Mouse (Mus musculus) heart, postnatal 0 days (tissue): ENCODE results near the gene Fam180a. TPM values are rescaled to one million over a fixed set of nuclear protein-coding genes. Genes with fewer than 3 reads are reported as not detected.

Experiments
- ATAC-seq: fragments of 200-750 bp; cut with Nextera tagmentation; 2 replicates; pipeline ENCODE4 v1.8.0; 2017; ENCODE audit warnings: low read depth, moderate number of reproducible peaks, moderate library complexity; ENCODE audit not compliant: insufficient read depth
- DNase-seq: peaks from one replicate; pipeline ENCODE4 v3.0.0-alpha.2; 2016; ENCODE audit warnings: low spot score
- H3K27ac ChIP-seq: fragments of 300-500 bp; sonication (generic); 2 replicates; pipeline ENCODE4 v1.5.1; 2014; ENCODE audit warnings: low read depth, mild to moderate bottlenecking
- H3K27me3 ChIP-seq: fragments of 300-500 bp; sonication (generic); 2 replicates; pipeline ENCODE4 v1.6.1; 2014; ENCODE audit warnings: low read length, mixed read lengths; ENCODE audit not compliant: control insufficient read depth, insufficient read depth
- H3K36me3 ChIP-seq: fragments of 300-500 bp; sonication (generic); replicated peaks from 2 replicates; pipeline ENCODE4 v1.6.1; 2014; ENCODE audit warnings: low read length, mixed read lengths; ENCODE audit not compliant: control insufficient read depth, insufficient read depth
- H3K4me1 ChIP-seq: fragments of 300-500 bp; sonication (generic); 2 replicates; pipeline ENCODE4 v1.6.1; 2014; ENCODE audit warnings: antibody characterized with exemption; ENCODE audit not compliant: control insufficient read depth, insufficient read depth
- H3K4me2 ChIP-seq: fragments of 300-500 bp; sonication (generic); 2 replicates; pipeline ENCODE4 v1.6.1; 2014; ENCODE audit warnings: low read depth, mild to moderate bottlenecking, low read length, moderate library complexity
- H3K4me3 ChIP-seq: fragments of 300-500 bp; sonication (generic); 2 replicates; pipeline ENCODE4 v1.5.1; 2014; ENCODE audit warnings: low read depth, low read length
- H3K9ac ChIP-seq: fragments of 300-500 bp; sonication (generic); replicated peaks from 2 replicates; pipeline ENCODE4 v1.6.1; 2014; ENCODE audit warnings: low read depth, low read length, mixed read lengths
- H3K9me3 ChIP-seq: fragments of 300-500 bp; sonication (generic); replicated peaks from 2 replicates; pipeline ENCODE4 v1.6.1; 2016; ENCODE audit warnings: low read length; ENCODE audit not compliant: control insufficient read depth
- CTCF ChIP-seq: IDR thresholded peaks from 2 replicates; pipeline ENCODE4 v1.5.1; 2016; ENCODE audit warnings: antibody characterized with exemption, control low read depth, low read depth
- EP300 ChIP-seq: IDR thresholded peaks from 2 replicates; pipeline ENCODE4 v1.6.1; 2016; ENCODE audit warnings: antibody characterized with exemption, low read depth
- WGBS: fragments of 180-500 bp; shearing (Covaris S2); extraction: QIAGEN DNeasy Blood & Tissue Kit; methylation state at CpG from one replicate; pipeline ENCODE4 v1.1.7; 2014; 5-methylcytosine and 5-hydroxymethylcytosine counted together
- polyA plus RNA-seq: library from polyadenylated mRNA; unstranded; fragments of >200 nt; fragmentation: Nextera tagmentation; extraction: Ambion mirVana; gene quantifications from 2 replicates; pipeline ENCODE4 v1.2.1, GENCODE M21; 2015
- total RNA-seq: library from RNA; depleted of rRNA; stranded (reverse); fragments of >200 nt; gene quantifications from 2 replicates; pipeline ENCODE4 v1.2.3, GENCODE M21; 2014; ENCODE audit warnings: low replicate concordance; rRNA removed

The Fam180a gene
- total and polyA plus RNA-seq, 2 experiments from 2014 or later, result 0.48 TPM; not detected in 1

DNA sequence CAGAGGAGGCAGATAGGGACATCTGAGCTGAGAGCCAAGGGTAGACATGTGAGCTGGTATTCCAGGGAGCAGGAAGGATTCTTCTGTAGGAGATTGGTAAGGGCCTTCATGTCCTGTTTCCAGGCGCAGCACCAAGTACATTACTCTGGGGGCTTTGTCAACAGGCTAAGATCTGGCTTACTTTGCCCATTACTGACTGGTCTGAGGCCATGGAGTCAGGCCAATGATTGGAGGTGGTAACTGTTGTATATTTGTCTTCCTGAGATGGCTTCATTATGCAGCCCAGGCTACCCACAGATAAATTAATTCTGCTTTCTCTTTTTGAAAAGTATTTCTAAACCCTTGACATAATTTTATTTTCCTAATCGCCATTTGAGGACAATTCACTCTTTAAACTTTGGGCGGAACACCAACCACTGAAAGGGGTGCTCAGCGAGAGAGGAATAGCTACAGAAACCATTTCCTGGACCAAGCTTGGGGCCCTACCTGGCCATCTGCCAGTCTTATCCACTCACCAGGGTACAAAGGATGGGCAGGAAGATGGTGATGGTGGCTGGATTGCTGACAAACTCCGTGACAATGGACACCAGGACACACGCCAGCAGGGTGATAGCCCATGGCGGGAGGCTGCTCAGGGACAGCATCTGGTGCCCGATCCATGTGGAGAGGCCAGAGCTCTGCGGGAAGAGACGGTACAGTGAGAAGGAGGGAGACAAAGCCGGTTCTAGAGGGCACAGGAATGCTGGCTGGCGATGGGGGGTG, 54.7 kb downstream of the Fam180a start:
- Histone ChIP-seq H3K9ac (no peak overlapping the region), H3K4me1 (no peaks in the 10 kb centered on the region), H3K4me3 (no peak overlapping the region), H3K27me3 (no peaks in the 10 kb centered on the region), H3K9me3 (no peaks in the 10 kb centered on the region), H3K4me2 (no peak overlapping the region), H3K27ac (no peak overlapping the region), H3K36me3 (no peaks in the 10 kb centered on the region)
- WGBS, result 78% methylated on average over 12 of the region's 12 CpGs
- ATAC-seq (no peak), DNase-seq (no peak)
- TF ChIP-seq CTCF, result no peak
- no peak for TF ChIP-seq EP300

DNA sequence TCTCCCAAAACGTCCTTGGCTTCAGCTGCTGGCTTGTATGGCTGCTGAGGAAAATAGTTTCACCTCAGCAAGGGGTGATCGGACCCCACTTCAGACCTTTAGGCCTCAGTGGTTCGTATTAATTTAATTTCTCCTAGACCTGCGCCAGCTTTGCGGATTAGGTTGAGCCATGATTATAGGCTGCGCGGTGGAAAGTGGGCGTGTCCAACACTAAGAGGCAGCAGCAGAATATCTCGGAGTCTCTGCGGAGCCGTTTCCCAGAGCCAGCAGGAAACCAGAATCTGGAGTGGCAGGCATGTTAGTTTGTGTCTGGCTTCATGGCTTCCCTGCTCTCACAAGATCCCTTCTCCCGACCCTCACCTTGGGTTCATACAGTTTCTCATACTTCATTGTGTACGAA, 56.3 kb downstream of the Fam180a start:
- H3K4me1 ChIP-seq, result no peaks in the 10 kb centered on the region
- no peaks in the 10 kb centered on the region for H3K36me3 ChIP-seq
- no peak overlapping the region for H3K4me3 ChIP-seq
- no peak overlapping the region for H3K9ac ChIP-seq
- no peaks in the 10 kb centered on the region for H3K9me3 ChIP-seq
- DNase-seq, result no peak
- H3K27me3 ChIP-seq, result no peaks in the 10 kb centered on the region
- no peak for ATAC-seq
- no peak overlapping the region for H3K4me2 ChIP-seq
- no peak for TF ChIP-seq EP300
- TF ChIP-seq CTCF, result no peak
- WGBS, result 65% methylated on average over 13 of the region's 13 CpGs
- no peak overlapping the region for H3K27ac ChIP-seq

DNA sequence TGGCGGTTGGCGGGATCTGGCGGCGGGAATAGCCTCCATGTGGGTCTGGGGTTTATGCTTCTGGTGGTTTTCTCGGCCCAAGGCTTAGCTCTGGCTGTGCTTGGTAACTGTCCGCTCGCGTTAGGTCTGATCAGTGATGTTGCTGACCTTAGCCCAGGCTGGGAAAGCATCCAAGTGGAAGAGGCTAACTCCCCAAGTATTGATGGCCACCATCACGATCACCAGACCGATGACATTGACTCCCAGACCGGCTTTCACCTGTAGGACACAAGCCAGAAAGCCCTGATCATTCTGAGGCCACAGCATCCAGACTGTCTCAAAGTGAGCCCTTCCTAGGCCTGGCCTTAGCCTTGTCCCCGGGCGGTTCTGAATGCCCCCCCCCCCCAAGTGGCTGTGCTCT, 57.2 kb downstream of the Fam180a start:
- Histone ChIP-seq H3K27ac (no peak overlapping the region), H3K9me3 (no peaks in the 10 kb centered on the region), H3K4me3 (no peak overlapping the region), H3K27me3 (no peaks in the 10 kb centered on the region), H3K36me3 (peaks cover 4% of the 10 kb centered on the region), H3K9ac (no peak overlapping the region), H3K4me1 (no peaks in the 10 kb centered on the region), H3K4me2 (no peak overlapping the region)
- DNase-seq (no peak), ATAC-seq (no peak)
- WGBS, result 94% methylated on average over 13 of the region's 13 CpGs
- TF ChIP-seq CTCF, result no peak
- TF ChIP-seq EP300, result no peak

DNA sequence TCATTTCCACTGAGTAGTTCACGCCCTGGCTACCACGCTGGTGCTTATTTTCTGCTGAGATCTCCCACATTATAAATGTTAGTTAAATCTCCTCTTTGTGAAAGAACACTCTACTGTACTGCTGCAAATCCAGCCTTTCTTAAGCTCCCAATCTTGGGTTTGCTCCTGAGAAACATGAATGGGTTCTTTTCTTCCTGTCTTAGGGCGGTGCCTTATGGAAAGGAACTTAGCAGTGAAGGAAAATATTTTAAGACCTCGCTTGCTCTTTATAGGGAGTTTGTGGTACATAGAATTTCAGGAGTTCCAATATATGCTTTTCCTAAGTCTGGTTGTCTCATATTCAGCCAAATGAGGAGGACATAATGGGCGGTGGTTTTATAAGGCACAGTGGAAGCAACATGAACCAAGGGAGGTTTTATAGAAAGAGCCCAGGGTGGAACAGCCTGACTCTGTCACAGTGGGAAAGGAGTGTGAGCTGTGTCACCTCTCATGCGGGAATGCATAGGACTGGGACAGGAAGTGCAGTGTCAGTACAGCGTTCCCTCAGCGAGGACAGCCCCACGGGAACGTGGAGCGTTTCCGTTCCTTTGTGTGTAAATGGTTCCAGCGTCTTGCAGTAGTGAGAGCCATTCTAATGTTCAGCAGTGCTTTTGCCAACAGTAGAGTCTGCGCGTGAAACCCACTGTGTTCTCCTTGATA, 60.2 kb downstream of the Fam180a start:
- peak; percentile 40 for DNase-seq
- 56% methylated on average over 15 of the region's 15 CpGs for WGBS
- Histone ChIP-seq H3K27me3 (no peaks in the 10 kb centered on the region), H3K4me1 (0 out of 2 replicates have a peak, but pooled peaks cover 2% of the 10 kb centered on the region), H3K4me3 (no peak overlapping the region), H3K9me3 (no peaks in the 10 kb centered on the region), H3K9ac (no peak overlapping the region), H3K4me2 (peak overlapping the region; percentile 14; the same call in 1 of the 2 replicates), H3K27ac (peak overlapping the region; percentile 61), H3K36me3 (peaks cover 28% of the 10 kb centered on the region)
- TF ChIP-seq CTCF, result no peak
- no peak for TF ChIP-seq EP300
- peak; percentile 80 for ATAC-seq

Other genes starting within 250 kb of the Fam180a start
- gene Cnot4, start 192.4 kb downstream of the Fam180a start, total RNA-seq, result 10.2 and 13.3 TPM in 2 replicates
- gene Cnot4, start 192.4 kb downstream of the Fam180a start, polyA plus RNA-seq, result 15.0 and 17.4 TPM in 2 replicates
- gene Nup205, start 148.7 kb downstream of the Fam180a start, total RNA-seq, result 34.6 and 36.7 TPM in 2 replicates
- gene Nup205, start 148.7 kb downstream of the Fam180a start, polyA plus RNA-seq, result 7.0 and 7.1 TPM in 2 replicates
- 0.11 TPM in 1 of 2 replicates, not detected in the other for gene Slc13a4, start 18.0 kb downstream of the Fam180a start, total RNA-seq
- 0.22 TPM in 2 replicates for gene Slc13a4, start 18.0 kb downstream of the Fam180a start, polyA plus RNA-seq
- gene Mtpn, start 213.7 kb upstream of the Fam180a start, total RNA-seq, result 38.0 and 56.2 TPM in 2 replicates
- 46.7 and 51.5 TPM in 2 replicates for gene Mtpn, start 213.7 kb upstream of the Fam180a start, polyA plus RNA-seq